Mouse (Mus musculus) liver, adult (tissue): ENCODE measurements around the gene Gm10799.
A peak's percentile ranks its signal among the peaks of the same experiment; 100 is the strongest.
"Not testable (repeated sequence)": the region's sequence is repeated elsewhere in the genome, so short reads cannot be mapped to it uniquely, and the experiment has no call there.

Experiments
- GATA4 ChIP-seq: IDR thresholded peaks from 2 replicates; pipeline ENCODE4 v1.6.1; 2014; ENCODE audit warnings: mild to moderate bottlenecking, low read length; ENCODE audit not compliant: insufficient replicate concordance

The Gm10799 gene

GRCm38 (mm10) chr2:104068450-104068849 is at the start of gene Gm10799:
TSS of gene Gm10799 (minus strand) at chr2:104068550.
- not testable (repeated sequence) for TF ChIP-seq GATA4

- TF ChIP-seq GATA4 = no peak
Observed at GRCm38 (mm10) chr2:104114898-104115297, 46.5 kb upstream of the Gm10799 start.

GRCm38 (mm10) chr2:104110031-104110430 is 41.7 kb upstream of the Gm10799 start:
- no peak for TF ChIP-seq GATA4

GRCm38 (mm10) chr2:104109528-104109927 is 41.2 kb upstream of the Gm10799 start:
- TF ChIP-seq GATA4 = no peak

GRCm38 (mm10) chr2:104104800-104105199 is 36.5 kb upstream of the Gm10799 start:
- no peak for TF ChIP-seq GATA4

GRCm38 (mm10) chr2:104099946-104100345 is 31.6 kb upstream of the Gm10799 start:
- TF ChIP-seq GATA4 = no peak

- TF ChIP-seq GATA4 = no peak
Observed at GRCm38 (mm10) chr2:104099231-104099585, 30.9 kb upstream of the Gm10799 start.

- TF ChIP-seq GATA4 = peak; percentile 92; the same call in 1 of the 2 replicates
Observed at GRCm38 (mm10) chr2:104098529-104099230, 30.3 kb upstream of the Gm10799 start.

- TF ChIP-seq GATA4 = no peak
Observed at GRCm38 (mm10) chr2:104096256-104096655, 27.9 kb upstream of the Gm10799 start.

GRCm38 (mm10) chr2:104095741-104096213 is 27.4 kb upstream of the Gm10799 start, which contains the start of gene Cd59a:
TSS of gene Cd59a (plus strand) at chr2:104095801.
- TF ChIP-seq GATA4 = peak; percentile 35; the same call in 1 of the 2 replicates

- TF ChIP-seq GATA4 = no peak
Observed at GRCm38 (mm10) chr2:104093305-104093704, 25.0 kb upstream of the Gm10799 start.

GRCm38 (mm10) chr2:104082474-104082873 is 14.1 kb upstream of the Gm10799 start:
- no peak for TF ChIP-seq GATA4

- no peak for TF ChIP-seq GATA4
Observed at GRCm38 (mm10) chr2:104069704-104070185, 1.4 kb upstream of the Gm10799 start, which contains the start of gene Cd59b. TSS of gene Cd59b (plus strand) at chr2:104069849.

- not testable (repeated sequence) for TF ChIP-seq GATA4
Observed at GRCm38 (mm10) chr2:104065526-104065925, 2.8 kb downstream of the Gm10799 start, which contains the start of gene Gm10912. TSS of gene Gm10912 (plus strand) at chr2:104065826.

- no peak for TF ChIP-seq GATA4
Observed at GRCm38 (mm10) chr2:104064152-104064551, 4.2 kb downstream of the Gm10799 start.

GRCm38 (mm10) chr2:104062665-104063064 is 5.7 kb downstream of the Gm10799 start:
- TF ChIP-seq GATA4 = no peak
